Mouse (Mus musculus) MEL (cell line): ENCODE results near the gene Lrpprc.

ENCODE experiments used
- CTCF ChIP-seq, 3 experiments: IDR thresholded peaks in 2 of 3; conservative IDR thresholded peaks in 1 of 3; 2 replicates each; pipeline ENCODE4 v1.5.1; 2011 to 2012; ENCODE audit warnings: low read length in 3 of 3, low read depth in 2 of 3, mild to moderate bottlenecking in 2 of 3, improper control_type of control experiment in 1 of 3, inconsistent platforms in 1 of 3, mixed read lengths in 1 of 3, moderate library complexity in 1 of 3; ENCODE audit not compliant: control insufficient read depth in 1 of 3, insufficient read depth in 1 of 3, poor library complexity in 1 of 3, severe bottlenecking in 1 of 3
- EP300 ChIP-seq, 2 experiments: IDR thresholded peaks; 2 replicates each; pipeline ENCODE4 v1.6.1; 2011; ENCODE audit warnings: improper control_type of control experiment in 2 of 2, low read length in 2 of 2, low read depth in 1 of 2, mild to moderate bottlenecking in 1 of 2

DNA sequence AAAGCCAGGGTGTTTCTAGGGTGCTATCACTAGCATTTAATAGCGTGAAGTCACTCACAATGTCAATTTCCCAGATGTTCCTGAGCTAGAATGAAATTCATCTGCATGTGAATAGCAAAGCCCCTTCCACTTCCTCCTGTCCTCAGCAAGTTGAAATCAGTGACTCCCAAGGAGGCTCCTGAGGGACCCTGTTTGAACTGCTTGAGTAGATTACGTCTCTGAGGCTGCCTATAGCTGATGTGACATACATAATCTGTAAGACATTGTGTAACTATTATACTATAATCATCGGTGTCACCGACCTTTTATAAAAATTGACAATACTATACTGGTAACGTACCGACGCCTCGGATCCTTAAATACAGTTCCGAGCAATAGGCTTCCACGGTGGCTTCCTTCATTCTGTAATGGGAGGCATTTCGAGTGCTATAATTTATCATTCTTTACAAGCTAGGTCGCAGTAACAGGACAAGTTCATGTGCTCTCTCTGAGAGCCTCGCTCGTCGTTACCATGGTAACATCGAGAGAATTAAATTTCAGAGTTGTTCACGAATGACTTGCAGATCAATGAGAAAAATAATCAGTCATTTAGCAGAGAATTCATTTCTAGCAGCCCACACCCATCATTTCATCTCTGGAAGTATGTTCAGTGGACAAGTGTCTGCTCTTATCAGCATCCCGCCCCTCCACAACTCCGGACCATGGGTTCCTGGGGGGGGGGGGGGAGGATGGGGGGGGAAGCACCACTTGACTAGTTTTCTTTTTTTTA lies 133.8 kb downstream of the Lrpprc start:
- TF ChIP-seq CTCF (IDR thresholded peaks at IDR 0.05 in 2 of 3, conservative IDR thresholded peaks at IDR 0.05 in 1 of 3; ENCODE audit: control insufficient read depth in 1 of 3, insufficient read depth in 1 of 3, low read depth in 2 of 3, low read length in 3 of 3, poor library complexity in 1 of 3, severe bottlenecking in 1 of 3) = no peak
- no peak for TF ChIP-seq EP300 (IDR thresholded peaks at IDR 0.05; ENCODE audit: low read depth in 1 of 2, low read length in 2 of 2)
